Mouse (Mus musculus): Measurements from ENCODE around the gene Fau.

DNA sequence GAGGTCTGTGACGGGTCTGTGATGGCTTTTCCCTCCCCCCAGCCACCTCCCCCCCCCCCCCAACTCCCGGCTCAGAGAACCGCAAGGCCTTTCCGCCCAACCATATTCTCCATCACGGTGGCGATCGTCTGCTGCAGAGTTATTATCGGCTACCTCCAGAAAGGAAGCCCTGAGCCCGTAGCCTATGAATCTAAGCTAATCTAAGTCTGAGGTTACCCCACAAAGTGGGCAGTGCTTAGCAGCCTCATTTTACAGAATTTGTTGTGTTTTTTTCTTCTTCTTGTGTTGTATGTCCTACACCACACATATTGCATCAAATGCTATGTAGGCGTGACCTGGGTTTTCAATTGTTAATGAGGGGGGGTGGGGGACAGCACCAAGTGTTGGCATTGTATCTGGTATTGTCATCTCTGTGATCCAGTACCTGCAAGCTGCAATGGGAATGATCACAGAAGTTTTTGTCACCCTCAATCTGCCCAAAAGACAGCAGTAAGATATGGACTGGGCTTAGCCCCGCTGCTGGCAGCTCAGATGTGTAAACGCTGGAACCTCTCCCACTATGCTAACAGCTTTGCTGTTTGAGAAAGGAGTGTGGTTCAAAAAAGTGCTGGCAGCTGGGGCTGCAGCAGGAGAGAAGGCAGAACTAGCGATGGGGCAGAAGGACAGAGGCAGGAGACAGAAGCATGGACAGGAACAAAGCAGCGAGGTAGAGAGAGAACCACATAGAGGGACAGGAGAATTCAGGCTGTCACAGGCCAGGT, 26.9 kb upstream of the Fau start:
- no peak for TF ChIP-seq CTCF (conservative IDR thresholded peaks at IDR 0.05; ENCODE audit: low read length)
- TF ChIP-seq POU5F1 (IDR thresholded peaks at IDR 0.05; ENCODE audit: borderline replicate concordance, low read length), result no peak

Measured in E14TG2a.4 (cell line).